ENCODE assay signal across 8 mouse cellular contexts in genomic region chr11:59505839-59506712, GRCm38 (mm10). TPM values are rescaled to one million over a fixed set of nuclear protein-coding genes. Genes with fewer than 3 reads are reported as not detected.
DNase-seq lines count a peak whose midpoint lies in the region; ATAC-seq and TF ChIP-seq lines count a peak whose summit lies in the region.

No protein-coding gene starts in this region.

- ATAC-seq in cerebellum, adult (ENCODE audit: insufficient number of reproducible peaks, low FRiP score, low TSS enrichment) = peak; percentile 74
- peak; percentile 90 for ATAC-seq in forebrain, embryonic 13.5 days
- ATAC-seq in neutrophil, adult 5-6 weeks (ENCODE audit: extremely low read depth, insufficient number of reproducible peaks, low FRiP score, poor library complexity, severe bottlenecking) = peak; percentile 54

- peak; percentile 66; the same call in 1 of the 2 replicates for TF ChIP-seq POLR2A in lung, adult 2 months (IDR thresholded peaks at IDR 0.05; ENCODE audit: borderline replicate concordance, extremely low read depth, low read depth, low read length)

- intact Hi-C loops in heart, postnatal 14 days (cut with DNase I) = no loop called here

- H3K27ac ChIP-seq in forebrain, embryonic 13.5 days = peak overlapping the region; percentile 91

- peak overlapping the region; percentile 89 for H3K4me3 ChIP-seq in forebrain, embryonic 13.5 days
- peak overlapping the region; percentile 77 for H3K4me3 ChIP-seq in lung, adult 2 months (replicated peaks; ENCODE audit: extremely low read depth, low read depth, low read length)

- under 1% methylated on average over 71 of the region's 71 CpGs for WGBS in forebrain, embryonic 13.5 days
- under 1% methylated on average over 61 of the region's 71 CpGs for WGBS in large intestine, adult 2 months
- WGBS in lung, adult 2 months = 1% methylated on average over 71 of the region's 71 CpGs

- peaks cover 23% of the 10 kb centered on the region for H3K4me1 ChIP-seq in forebrain, embryonic 13.5 days
- peaks cover 6% of the 10 kb centered on the region for H3K4me1 ChIP-seq in lung, adult 2 months (ENCODE audit: control insufficient read depth, insufficient read depth, low read length)

- H3K36me3 ChIP-seq in forebrain, embryonic 13.5 days (ENCODE audit: poor library complexity, severe bottlenecking) = peaks cover 43% of the 10 kb centered on the region

- TF ChIP-seq CTCF in lung, adult 2 months (IDR thresholded peaks at IDR 0.05; ENCODE audit: insufficient read depth, low read length) = no peak

- peak overlapping the region; percentile 96 for H3K9ac ChIP-seq in forebrain, embryonic 13.5 days

- no peaks in the 10 kb centered on the region for H3K27me3 ChIP-seq in forebrain, embryonic 13.5 days

- DNase-seq in ES-CJ7 (ENCODE audit: low read depth, low spot score) = peak; percentile 92
- DNase-seq in heart, postnatal 14 days = peak; percentile 93
- peak; percentile 39 for DNase-seq in large intestine, adult 2 months (ENCODE audit: low read depth, low spot score)
- peak; percentile 78 for DNase-seq in lung, adult 2 months
- DNase-seq in testis, postnatal 14 days (ENCODE audit: low spot score) = peak; percentile 87

- H3K9me3 ChIP-seq in forebrain, embryonic 13.5 days (replicated peaks) = no peaks in the 10 kb centered on the region

- H3K4me2 ChIP-seq in forebrain, embryonic 13.5 days = peak overlapping the region; percentile 90

RNA-seq across cellular contexts. Expression of gene Zkscan17, which starts 20.5 kb away (rescaled TPM):
- 20.4 and 23.9 TPM in 2 replicates for polyA plus RNA-seq in forebrain, embryonic 13.5 days (2015; fragmentation: Nextera tagmentation; extraction: Ambion mirVana)
- total RNA-seq in heart, postnatal 14 days (2021) = 10 to 100 TPM; 18.5 to 20.1 TPM
- polyA plus RNA-seq in large intestine, adult 2 months (2012; rRNA removed) = 6.1 and 6.6 TPM in 2 replicates
- 12.7 and 12.9 TPM in 2 replicates for polyA plus RNA-seq in lung, adult 2 months (2012; rRNA removed)
- total RNA-seq in neutrophil, adult 5-6 weeks (2017) = 9.2 and 14.0 TPM in 2 replicates

RNA-seq across cellular contexts. Expression of gene Zfp867, which starts 33.8 kb away (rescaled TPM):
- 13.5 and 14.1 TPM in 2 replicates for polyA plus RNA-seq in forebrain, embryonic 13.5 days (2015; fragmentation: Nextera tagmentation; extraction: Ambion mirVana)
- total RNA-seq in heart, postnatal 14 days (2021) = 1 to 10 TPM; 4.2 to 4.6 TPM
- 0.46 and 0.48 TPM in 2 replicates for polyA plus RNA-seq in large intestine, adult 2 months (2012; rRNA removed)
- polyA plus RNA-seq in lung, adult 2 months (2012; rRNA removed) = 0.45 and 0.97 TPM in 2 replicates
- total RNA-seq in neutrophil, adult 5-6 weeks (2017) = 2.7 and 4.4 TPM in 2 replicates

RNA-seq across cellular contexts. Expression of gene Nlrp3, which starts 35.3 kb away (rescaled TPM):
- polyA plus RNA-seq in forebrain, embryonic 13.5 days (2015; fragmentation: Nextera tagmentation; extraction: Ambion mirVana) = 0.08 and 0.09 TPM in 2 replicates
- under 1 TPM; 0.51 to 0.55 TPM for total RNA-seq in heart, postnatal 14 days (2021)
- 0.30 and 0.43 TPM in 2 replicates for polyA plus RNA-seq in large intestine, adult 2 months (2012; rRNA removed)
- 1.6 and 2.2 TPM in 2 replicates for polyA plus RNA-seq in lung, adult 2 months (2012; rRNA removed)
- total RNA-seq in neutrophil, adult 5-6 weeks (2017) = 146 and 152 TPM in 2 replicates

RNA-seq across cellular contexts. Expression of gene Snap47, which starts 55.1 kb away (rescaled TPM):
- 239 and 252 TPM in 2 replicates for polyA plus RNA-seq in forebrain, embryonic 13.5 days (2015; fragmentation: Nextera tagmentation; extraction: Ambion mirVana)
- 10 to 100 TPM; 34.0 to 37.5 TPM for total RNA-seq in heart, postnatal 14 days (2021)
- 21.6 and 21.7 TPM in 2 replicates for polyA plus RNA-seq in large intestine, adult 2 months (2012; rRNA removed)
- 36.8 and 49.7 TPM in 2 replicates for polyA plus RNA-seq in lung, adult 2 months (2012; rRNA removed)
- 6.3 and 6.9 TPM in 2 replicates for total RNA-seq in neutrophil, adult 5-6 weeks (2017)

RNA-seq across cellular contexts. Expression of gene Jmjd4, which starts 56.2 kb away (rescaled TPM):
- polyA plus RNA-seq in forebrain, embryonic 13.5 days (2015; fragmentation: Nextera tagmentation; extraction: Ambion mirVana) = 12.5 and 13.0 TPM in 2 replicates
- 10 to 100 TPM; 10.9 to 12.5 TPM for total RNA-seq in heart, postnatal 14 days (2021)
- 3.8 and 4.9 TPM in 2 replicates for polyA plus RNA-seq in large intestine, adult 2 months (2012; rRNA removed)
- 5.0 and 5.5 TPM in 2 replicates for polyA plus RNA-seq in lung, adult 2 months (2012; rRNA removed)
- 10.4 and 11.2 TPM in 2 replicates for total RNA-seq in neutrophil, adult 5-6 weeks (2017)

Comparison
In these comparisons a context has a peak if more than half of its experiments do, and no peak if none do; other contexts are left out.
1. Peak in every context shown above with its lines: DNase-seq, ATAC-seq, H3K4me3 ChIP-seq and H3K27ac ChIP-seq.
2. DNase-seq: peak in every context shown above with its lines; median percentile 93 in heart, postnatal 14 days; 92 in ES-CJ7; 87 in testis, postnatal 14 days; 78 in lung, adult 2 months; 39 in large intestine, adult 2 months.